Comparison of ENCODE assay signal across 29 mouse cellular contexts in genomic region chr3:30379301-30379700, GRCm38 (mm10).
DNase-seq lines count a peak whose midpoint lies in the region; ATAC-seq and TF ChIP-seq lines count a peak whose summit lies in the region.
"Had no signal": no experiment of that assay in that cellular context is flagged by ENCODE, and none has a peak within 500 bp of the region (broad histone marks: within the 10 kb centered on the region; RNA-seq: fewer than 3 reads in every experiment).

No protein-coding gene starts in this region.

- H3K27ac ChIP-seq in kidney, postnatal 0 days, result no peak overlapping the region
- H3K27ac ChIP-seq: embryonic facial prominence, embryonic 13.5 days; embryonic facial prominence, embryonic 15.5 days; forebrain, embryonic 10.5 days; forebrain, embryonic 12.5 days had no signal

- 40% methylated on average over 6 of the region's 6 CpGs for WGBS in kidney, postnatal 0 days

- no peaks in the 10 kb centered on the region for H3K4me1 ChIP-seq in kidney, postnatal 0 days (replicated peaks; ENCODE audit: insufficient read depth, low read length)
- H3K4me1 ChIP-seq: embryonic facial prominence, embryonic 13.5 days; embryonic facial prominence, embryonic 15.5 days; forebrain, embryonic 12.5 days had no signal

- H3K4me2 ChIP-seq in kidney, postnatal 0 days (ENCODE audit: low read length), result no peak overlapping the region
- H3K4me2 ChIP-seq: embryonic facial prominence, embryonic 13.5 days; embryonic facial prominence, embryonic 15.5 days; forebrain, embryonic 12.5 days had no signal

- H3K9me3 ChIP-seq in kidney, postnatal 0 days (replicated peaks; ENCODE audit: low read length), result no peaks in the 10 kb centered on the region
- H3K9me3 ChIP-seq: embryonic facial prominence, embryonic 13.5 days; embryonic facial prominence, embryonic 15.5 days; forebrain, embryonic 10.5 days; forebrain, embryonic 12.5 days; G1E had no signal

- no peak for ATAC-seq in kidney, postnatal 0 days (replicated peaks; ENCODE audit: low FRiP score, low read depth)
- ATAC-seq: CD4-positive, CD25-positive, alpha-beta regulatory T cell, adult 4 months; forebrain, embryonic 14.5 days; forebrain, embryonic 16.5 days; Patski had no signal

- no peak for TF ChIP-seq CTCF in kidney, postnatal 0 days (IDR thresholded peaks at IDR 0.05; ENCODE audit: low read depth)

- H3K4me3 ChIP-seq in kidney, postnatal 0 days (replicated peaks; ENCODE audit: low read depth, low read length), result no peak overlapping the region
- H3K4me3 ChIP-seq: embryonic facial prominence, embryonic 13.5 days; embryonic facial prominence, embryonic 15.5 days; erythroblast, embryonic 14.5 days; forebrain, embryonic 10.5 days; forebrain, embryonic 12.5 days had no signal

- H3K36me3 ChIP-seq in kidney, postnatal 0 days (ENCODE audit: insufficient read depth, low read length), result no peaks in the 10 kb centered on the region
- H3K36me3 ChIP-seq: embryonic facial prominence, embryonic 13.5 days; embryonic facial prominence, embryonic 15.5 days; forebrain, embryonic 10.5 days; forebrain, embryonic 12.5 days; G1E had no signal

- no peaks in the 10 kb centered on the region for H3K27me3 ChIP-seq in kidney, postnatal 0 days (ENCODE audit: insufficient read depth, low read length)
- H3K27me3 ChIP-seq: CH12.LX; embryonic facial prominence, embryonic 13.5 days; embryonic facial prominence, embryonic 15.5 days; forebrain, embryonic 12.5 days had no signal

- intact Hi-C loops in heart, postnatal 25 days (cut with DNase I), result no loop called here

- DNase-seq in kidney, postnatal 0 days (ENCODE audit: low spot score), result peak; percentile 20
- DNase-seq in kidney, adult 18-20 months, result no peak
- peak; percentile 75 for DNase-seq in embryo, embryonic 10 days (ENCODE audit: low spot score)
- DNase-seq in embryo, embryonic 11 days, result peak; percentile 54
- DNase-seq in mesoderm, embryonic 11.5 days (ENCODE audit: low read depth, low spot score), result peak; percentile 65
- DNase-seq in heart, postnatal 25 days (ENCODE audit: low spot score), result no peak
- no peak for DNase-seq in layer of hippocampus, adult 11-12 months (ENCODE audit: low spot score)
- no peak for DNase-seq in layer of hippocampus, adult 9-11 months
- DNase-seq: adrenal gland, adult 2 months; adrenal gland, postnatal 10 days; adrenal gland, postnatal 25 days; B cell, adult 2 months; cerebellum, adult 11 months; cerebellum, adult 18-20 months; cerebellum, adult 8-10 months; cerebellum, adult 9-11 months; cerebellum, postnatal 14 days; cerebellum, postnatal 36 days had no signal

- no peak overlapping the region for H3K9ac ChIP-seq in kidney, postnatal 0 days (ENCODE audit: low read depth, low read length)
- H3K9ac ChIP-seq: embryonic facial prominence, embryonic 13.5 days; embryonic facial prominence, embryonic 15.5 days; forebrain, embryonic 12.5 days had no signal

Comparison
In these comparisons a context has a peak if more than half of its experiments do, and no peak if none do; other contexts are left out.
1. DNase-seq: peak in kidney, postnatal 0 days (single experiment), embryo, embryonic 10 days (single experiment), embryo, embryonic 11 days (single experiment) and mesoderm, embryonic 11.5 days (single experiment); none in kidney, adult 18-20 months (single experiment), heart, postnatal 25 days (single experiment), layer of hippocampus, adult 11-12 months (single experiment) and layer of hippocampus, adult 9-11 months (single experiment).